ENCODE assay signal across 17 mouse cellular contexts in genomic region chr2:27650991-27651390, GRCm38 (mm10). TPM values are rescaled to one million over a fixed set of nuclear protein-coding genes. Genes with fewer than 3 reads are reported as not detected.
DNase-seq lines count a peak whose midpoint lies in the region; ATAC-seq and TF ChIP-seq lines count a peak whose summit lies in the region.
"Had no signal": no experiment of that assay in that cellular context is flagged by ENCODE, and none has a peak within 500 bp of the region (broad histone marks: within the 10 kb centered on the region; RNA-seq: fewer than 3 reads in every experiment).

No protein-coding gene starts in this region.

- no peak for DNase-seq in hindbrain, embryonic 11.5 days (ENCODE audit: low spot score)
- DNase-seq in hindbrain, embryonic 14.5 days (ENCODE audit: low spot score) = no peak
- DNase-seq in midbrain, embryonic 11.5 days (ENCODE audit: low spot score, missing footprints) = peak; percentile 89
- DNase-seq in midbrain, postnatal 0 days (ENCODE audit: low spot score) = no peak
- DNase-seq in embryonic facial prominence, embryonic 14.5 days (ENCODE audit: low spot score) = no peak
- no peak for DNase-seq in left cerebral cortex, postnatal 14 days (ENCODE audit: low spot score in 2 of 2)
- DNase-seq in thymus, adult 18-20 months = no peak
- DNase-seq: adrenal gland, adult 2 months; cerebellum, postnatal 10 days; gastrocnemius, postnatal 14 days; lung, adult 2 months; lung, postnatal 36 days; midbrain, embryonic 14.5 days; right cerebral cortex, postnatal 25 days; thymus, postnatal 4 days had no signal

- no peak overlapping the region for H3K4me3 ChIP-seq in hindbrain, embryonic 11.5 days (ENCODE audit: low read depth, low read length)
- no peak overlapping the region for H3K4me3 ChIP-seq in hindbrain, embryonic 14.5 days (replicated peaks; ENCODE audit: low read length)
- no peak overlapping the region for H3K4me3 ChIP-seq in midbrain, embryonic 11.5 days (ENCODE audit: low read depth, low read length)
- no peak overlapping the region for H3K4me3 ChIP-seq in midbrain, postnatal 0 days (ENCODE audit: low read depth, low read length)
- no peak overlapping the region for H3K4me3 ChIP-seq in embryonic facial prominence, embryonic 14.5 days (ENCODE audit: low read depth, low read length)
- no peak overlapping the region for H3K4me3 ChIP-seq in neural tube, embryonic 12.5 days
- H3K4me3 ChIP-seq: hindbrain, embryonic 15.5 days had no signal

- no peaks in the 10 kb centered on the region; the same call in none of the 2 replicates for H3K4me1 ChIP-seq in hindbrain, embryonic 11.5 days (replicated peaks; ENCODE audit: control insufficient read depth, insufficient read depth, low read length)
- peaks cover 7% of the 10 kb centered on the region for H3K4me1 ChIP-seq in hindbrain, embryonic 14.5 days (replicated peaks; ENCODE audit: control insufficient read depth, insufficient read depth, low read length)
- H3K4me1 ChIP-seq in midbrain, embryonic 11.5 days (ENCODE audit: control insufficient read depth, insufficient read depth, low read length) = peaks cover 11% of the 10 kb centered on the region
- no peaks in the 10 kb centered on the region for H3K4me1 ChIP-seq in midbrain, postnatal 0 days (ENCODE audit: insufficient read depth, low read length)
- peaks cover 12% of the 10 kb centered on the region for H3K4me1 ChIP-seq in embryonic facial prominence, embryonic 14.5 days (ENCODE audit: control insufficient read depth, insufficient read depth, low read length)
- H3K4me1 ChIP-seq in neural tube, embryonic 12.5 days = peaks cover 13% of the 10 kb centered on the region

- no peak overlapping the region for H3K4me2 ChIP-seq in hindbrain, embryonic 11.5 days (replicated peaks; ENCODE audit: low read depth, low read length)
- H3K4me2 ChIP-seq in hindbrain, embryonic 14.5 days (replicated peaks) = no peak overlapping the region
- no peak overlapping the region for H3K4me2 ChIP-seq in midbrain, embryonic 11.5 days
- H3K4me2 ChIP-seq in midbrain, postnatal 0 days (ENCODE audit: low read depth, low read length, poor library complexity, severe bottlenecking) = no peak overlapping the region
- H3K4me2 ChIP-seq in embryonic facial prominence, embryonic 14.5 days (ENCODE audit: low read depth, low read length) = no peak overlapping the region
- H3K4me2 ChIP-seq in neural tube, embryonic 12.5 days (replicated peaks) = no peak overlapping the region
- H3K4me2 ChIP-seq: hindbrain, embryonic 15.5 days had no signal

- no peaks in the 10 kb centered on the region for H3K36me3 ChIP-seq in hindbrain, embryonic 11.5 days (ENCODE audit: control insufficient read depth, insufficient read depth, low read length)
- no peaks in the 10 kb centered on the region for H3K36me3 ChIP-seq in hindbrain, embryonic 14.5 days (replicated peaks; ENCODE audit: control insufficient read depth, insufficient read depth)
- H3K36me3 ChIP-seq in midbrain, embryonic 11.5 days (ENCODE audit: control insufficient read depth, insufficient read depth, low read length) = no peaks in the 10 kb centered on the region
- H3K36me3 ChIP-seq in midbrain, postnatal 0 days (ENCODE audit: insufficient read depth, low read length) = no peaks in the 10 kb centered on the region
- H3K36me3 ChIP-seq in embryonic facial prominence, embryonic 14.5 days (ENCODE audit: control insufficient read depth, insufficient read depth, low read length) = no peaks in the 10 kb centered on the region
- H3K36me3 ChIP-seq in neural tube, embryonic 12.5 days = no peaks in the 10 kb centered on the region
- H3K36me3 ChIP-seq: hindbrain, embryonic 15.5 days had no signal

- H3K9ac ChIP-seq in hindbrain, embryonic 11.5 days (ENCODE audit: low read depth, low read length) = no peak overlapping the region
- no peak overlapping the region for H3K9ac ChIP-seq in hindbrain, embryonic 14.5 days
- no peak overlapping the region for H3K9ac ChIP-seq in midbrain, embryonic 11.5 days (ENCODE audit: low read length)
- no peak overlapping the region for H3K9ac ChIP-seq in midbrain, postnatal 0 days (replicated peaks; ENCODE audit: low read length, poor library complexity, severe bottlenecking)
- no peak overlapping the region for H3K9ac ChIP-seq in embryonic facial prominence, embryonic 14.5 days (ENCODE audit: low read depth, low read length)
- H3K9ac ChIP-seq in neural tube, embryonic 12.5 days = no peak overlapping the region
- H3K9ac ChIP-seq: hindbrain, embryonic 15.5 days had no signal

- peak overlapping the region; percentile 82 for H3K27ac ChIP-seq in hindbrain, embryonic 11.5 days (ENCODE audit: low read depth, low read length)
- no peak overlapping the region for H3K27ac ChIP-seq in hindbrain, embryonic 14.5 days
- no peak overlapping the region for H3K27ac ChIP-seq in midbrain, embryonic 11.5 days (ENCODE audit: low read depth, low read length)
- H3K27ac ChIP-seq in midbrain, postnatal 0 days (ENCODE audit: low read depth, low read length) = no peak overlapping the region
- H3K27ac ChIP-seq in embryonic facial prominence, embryonic 14.5 days (replicated peaks; ENCODE audit: low read depth, low read length) = peak overlapping the region; percentile 68; the same call in 1 of the 2 replicates
- no peak overlapping the region for H3K27ac ChIP-seq in neural tube, embryonic 12.5 days
- H3K27ac ChIP-seq: hindbrain, embryonic 15.5 days had no signal

- no peak for TF ChIP-seq CTCF in midbrain, postnatal 0 days (IDR thresholded peaks at IDR 0.05)

- no peaks in the 10 kb centered on the region for H3K27me3 ChIP-seq in hindbrain, embryonic 11.5 days (ENCODE audit: control insufficient read depth, insufficient read depth, low read length)
- no peaks in the 10 kb centered on the region for H3K27me3 ChIP-seq in hindbrain, embryonic 14.5 days (ENCODE audit: control insufficient read depth, insufficient read depth, low read length)
- H3K27me3 ChIP-seq in midbrain, embryonic 11.5 days (ENCODE audit: control insufficient read depth, insufficient read depth, low read length) = peaks cover 15% of the 10 kb centered on the region
- no peaks in the 10 kb centered on the region for H3K27me3 ChIP-seq in midbrain, postnatal 0 days (ENCODE audit: insufficient read depth, low read length)
- H3K27me3 ChIP-seq in embryonic facial prominence, embryonic 14.5 days (replicated peaks; ENCODE audit: control insufficient read depth, insufficient read depth, low read length) = no peaks in the 10 kb centered on the region
- H3K27me3 ChIP-seq in neural tube, embryonic 12.5 days (replicated peaks) = no peaks in the 10 kb centered on the region
- H3K27me3 ChIP-seq: hindbrain, embryonic 15.5 days had no signal

- no peaks in the 10 kb centered on the region for H3K9me3 ChIP-seq in hindbrain, embryonic 11.5 days (ENCODE audit: control insufficient read depth, low read length)
- H3K9me3 ChIP-seq in hindbrain, embryonic 14.5 days (ENCODE audit: control insufficient read depth, low read length) = no peaks in the 10 kb centered on the region
- H3K9me3 ChIP-seq in midbrain, embryonic 11.5 days (ENCODE audit: control insufficient read depth, low read length) = no peaks in the 10 kb centered on the region
- no peaks in the 10 kb centered on the region for H3K9me3 ChIP-seq in midbrain, postnatal 0 days (ENCODE audit: low read length)
- no peaks in the 10 kb centered on the region for H3K9me3 ChIP-seq in embryonic facial prominence, embryonic 14.5 days (ENCODE audit: control insufficient read depth, low read length)
- H3K9me3 ChIP-seq in neural tube, embryonic 12.5 days = no peaks in the 10 kb centered on the region; the same call in 1 of the 2 replicates
- H3K9me3 ChIP-seq: hindbrain, embryonic 15.5 days had no signal

- intact Hi-C loops in left cerebral cortex, postnatal 14 days (cut with DNase I) = no loop called here

- ATAC-seq in hindbrain, embryonic 11.5 days (ENCODE audit: low FRiP score) = no peak
- no peak for ATAC-seq in hindbrain, embryonic 14.5 days (ENCODE audit: low FRiP score)
- no peak for ATAC-seq in midbrain, embryonic 11.5 days (ENCODE audit: low FRiP score)
- ATAC-seq in midbrain, postnatal 0 days (ENCODE audit: low FRiP score) = no peak
- no peak for ATAC-seq in embryonic facial prominence, embryonic 14.5 days (ENCODE audit: low read depth)
- 0 out of 2 replicates have a peak, but pooled peaks have one; percentile 2 for ATAC-seq in neural tube, embryonic 12.5 days (ENCODE audit: low FRiP score, low read depth)

RNA-seq across cellular contexts. Expression of gene Rxra, which starts 25.2 kb away (rescaled TPM):
- 6.5 and 7.6 TPM in 2 replicates for polyA plus RNA-seq in hindbrain, embryonic 11.5 days (2014; fragmentation: Nextera tagmentation; extraction: Ambion mirVana)
- polyA plus RNA-seq in hindbrain, embryonic 14.5 days (2014; fragmentation: Nextera tagmentation; extraction: Ambion mirVana) = 2.4 and 2.7 TPM in 2 replicates
- 6.7 and 6.9 TPM in 2 replicates for polyA plus RNA-seq in midbrain, embryonic 11.5 days (2014; fragmentation: Nextera tagmentation; extraction: Ambion mirVana)
- 18.5 and 20.2 TPM in 2 replicates for total RNA-seq in midbrain, postnatal 0 days (2014; rRNA removed)
- 2.2 and 2.3 TPM in 2 replicates for polyA plus RNA-seq in midbrain, postnatal 0 days (2015; fragmentation: Nextera tagmentation; extraction: Ambion mirVana)
- 11.3 and 11.5 TPM in 2 replicates for polyA plus RNA-seq in embryonic facial prominence, embryonic 14.5 days (2014; fragmentation: Nextera tagmentation; extraction: Ambion mirVana)
- polyA plus RNA-seq in neural tube, embryonic 12.5 days (2016; fragmentation: Nextera tagmentation; extraction: Ambion mirVana) = 6.6 and 7.3 TPM in 2 replicates
- total RNA-seq in left cerebral cortex, postnatal 14 days (2021) = 10 to 100 TPM; 15.6 to 16.2 TPM

Comparison
In these comparisons a context has a peak if more than half of its experiments do, and no peak if none do; other contexts are left out.
1. H3K27ac ChIP-seq: peak in hindbrain, embryonic 11.5 days (single experiment) and embryonic facial prominence, embryonic 14.5 days (single experiment); none in hindbrain, embryonic 14.5 days (single experiment), midbrain, embryonic 11.5 days (single experiment), midbrain, postnatal 0 days (single experiment) and neural tube, embryonic 12.5 days (single experiment).